Mouse (Mus musculus): Measurements from ENCODE around the gene Casp9. TPM values are rescaled to one million over a fixed set of nuclear protein-coding genes. Genes with fewer than 3 reads are reported as not detected.
"Not testable (repeated sequence)": the region's sequence is repeated elsewhere in the genome, so short reads cannot be mapped to it uniquely, and the experiment has no call there.

Casp9 gene
- 1 to 10 TPM; 6.9 to 7.4 TPM for polyA plus RNA-seq (2017; shearing (Covaris generic))

DNA sequence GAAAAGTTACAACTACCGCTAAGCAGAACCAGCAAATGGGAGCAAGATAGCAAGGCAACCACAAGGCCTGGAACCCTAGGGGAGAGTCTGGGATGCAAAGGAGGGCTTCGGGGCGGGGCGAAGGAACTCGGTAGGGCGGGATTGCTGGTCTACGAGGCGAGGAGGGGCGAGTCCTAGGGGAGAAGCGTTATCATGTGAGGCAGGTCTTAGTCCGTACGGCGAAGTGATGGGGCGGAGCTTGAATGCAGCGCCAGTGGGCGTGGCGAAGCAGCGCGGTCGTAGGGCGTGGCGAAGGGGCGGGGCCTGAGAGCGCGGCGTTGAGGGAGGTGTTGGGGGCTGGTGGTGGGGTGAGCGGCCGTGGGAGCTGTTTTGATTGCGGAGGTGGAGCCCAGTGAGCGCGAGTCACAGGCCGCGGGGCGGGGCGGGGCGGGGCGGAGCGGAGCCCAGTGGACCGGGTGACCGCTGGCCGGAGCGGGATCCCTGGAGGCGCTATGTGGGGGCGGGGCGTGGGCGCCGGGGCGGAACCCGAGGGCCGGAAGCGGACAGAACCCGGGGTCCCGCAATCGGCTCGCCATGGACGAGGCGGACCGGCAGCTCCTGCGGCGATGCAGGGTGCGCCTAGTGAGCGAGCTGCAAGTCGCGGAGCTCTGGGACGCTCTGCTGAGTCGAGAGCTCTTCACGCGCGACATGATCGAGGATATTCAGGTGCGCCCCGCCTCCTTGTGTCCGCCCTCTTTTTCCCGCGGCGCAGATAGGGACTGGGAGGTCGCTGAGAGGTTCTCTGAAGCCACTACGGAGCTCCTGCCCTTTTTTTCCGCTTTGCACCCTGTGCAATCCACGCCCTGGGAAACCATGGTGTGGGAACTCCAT, at the start of gene Casp9:
Gene Casp9, plus strand, starts transcription at position 331 of the 870 bp plus-strand sequence.
- ATAC-seq: peak; percentile 69

- no peak for ATAC-seq
Measured at GRCm38 (mm10) chr4:141746578-141747346, 46.6 kb upstream of the Casp9 start, which contains the start of gene Agmat. Agmat (plus strand) TSS chr4:141746672.

GRCm38 (mm10) chr4:141749557-141749956, 43.9 kb upstream of the Casp9 start:
- no peak for ATAC-seq

- ATAC-seq: no peak
Measured at GRCm38 (mm10) chr4:141750826-141751225, 42.6 kb upstream of the Casp9 start.

DNA sequence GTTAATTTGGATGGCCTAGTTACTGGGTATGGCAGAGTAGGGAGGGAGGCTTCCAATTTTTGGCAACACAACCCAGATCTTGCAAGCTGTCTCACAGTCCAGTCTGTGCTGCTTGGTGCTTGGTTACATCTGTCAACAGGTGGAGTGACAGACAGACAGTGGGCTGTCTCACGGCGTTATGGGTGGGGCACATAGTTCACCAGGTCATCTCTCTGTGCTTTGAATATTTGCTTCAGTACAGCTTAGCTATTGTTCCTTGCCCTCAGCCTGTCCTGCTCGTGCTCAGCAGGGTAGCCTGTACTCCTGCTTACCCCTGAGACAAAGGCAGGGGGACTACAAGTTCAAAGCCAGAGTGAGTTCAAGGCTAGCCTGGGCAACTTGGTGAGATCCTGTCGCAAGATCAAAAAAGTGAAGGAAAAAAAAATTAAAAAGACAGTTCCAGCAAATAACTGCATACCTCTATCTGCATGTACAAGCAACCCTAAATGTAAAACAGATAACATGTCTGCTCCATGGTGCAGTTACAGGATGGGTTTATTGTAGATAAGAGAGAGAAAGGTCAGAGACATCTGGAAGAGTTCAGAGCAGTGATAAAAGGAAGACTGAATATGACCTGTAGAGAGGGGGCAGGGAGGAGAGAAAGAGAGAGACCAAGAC, 41.9 kb upstream of the Casp9 start:
- ATAC-seq: no peak

DNA sequence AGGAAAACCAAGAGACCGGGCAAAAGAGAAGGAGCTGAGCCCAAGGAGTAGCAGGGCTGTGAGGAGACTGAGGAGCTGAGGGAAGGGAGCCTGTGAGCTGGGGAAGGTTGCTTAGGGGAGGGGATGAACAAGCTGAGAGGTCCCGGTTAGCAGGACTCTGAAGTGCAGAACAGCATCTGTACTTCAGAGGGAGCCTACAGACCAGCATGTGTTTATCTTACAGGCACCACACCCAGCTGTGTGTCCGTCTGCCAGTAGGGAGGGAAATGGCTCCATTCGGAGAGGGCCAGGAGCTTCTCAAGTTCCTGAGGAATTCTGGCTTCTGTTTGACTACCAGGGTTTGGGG, 41.4 kb upstream of the Casp9 start:
- ATAC-seq: no peak

DNA sequence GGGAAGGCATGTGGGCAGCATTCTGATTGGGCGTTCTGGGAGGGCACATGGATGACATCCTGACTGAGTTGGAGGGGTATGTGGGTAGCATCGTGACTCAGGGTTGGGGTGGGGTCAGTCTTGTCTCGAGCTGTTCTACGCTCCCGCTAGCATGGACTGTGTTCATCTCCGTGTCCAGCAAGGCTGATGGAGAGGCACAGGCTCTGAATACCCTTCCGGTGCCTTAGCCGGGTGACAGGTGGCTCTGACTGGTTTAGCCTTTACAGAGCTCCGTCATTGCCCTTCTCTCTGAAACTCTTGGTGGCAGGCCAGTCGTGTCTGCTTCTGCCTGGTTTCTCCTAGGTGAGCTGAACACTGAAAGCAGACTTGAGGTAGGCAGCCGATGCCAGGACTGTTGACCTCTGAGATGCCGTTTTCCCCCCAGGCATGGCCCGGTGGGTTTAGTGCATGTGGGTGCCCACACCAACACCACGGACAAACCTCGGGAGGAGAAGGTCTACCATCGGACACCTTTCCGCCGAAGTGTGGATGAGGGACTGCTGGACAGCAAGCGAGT, 38.0 kb upstream of the Casp9 start:
- ATAC-seq: no peak

DNA sequence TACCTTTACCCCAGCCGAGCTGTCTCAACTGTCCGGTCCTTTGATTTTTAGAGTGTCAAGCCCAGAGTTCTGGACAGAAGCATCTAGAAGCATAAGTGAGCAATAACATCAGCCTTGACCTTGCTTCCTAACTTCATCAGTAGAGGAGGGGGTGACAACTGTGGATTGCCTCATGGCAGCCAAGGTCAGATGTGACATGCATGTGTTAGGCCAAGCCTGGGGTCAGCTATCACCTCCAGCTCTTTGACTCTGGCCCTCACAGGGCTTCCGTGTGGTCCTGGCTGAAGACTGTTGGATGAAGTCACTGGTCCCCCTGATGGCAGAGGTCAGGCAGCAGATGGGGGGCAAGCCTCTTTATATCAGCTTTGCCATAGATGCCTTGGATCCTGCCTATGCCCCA, 36.3 kb upstream of the Casp9 start:
- no peak for ATAC-seq

DNA sequence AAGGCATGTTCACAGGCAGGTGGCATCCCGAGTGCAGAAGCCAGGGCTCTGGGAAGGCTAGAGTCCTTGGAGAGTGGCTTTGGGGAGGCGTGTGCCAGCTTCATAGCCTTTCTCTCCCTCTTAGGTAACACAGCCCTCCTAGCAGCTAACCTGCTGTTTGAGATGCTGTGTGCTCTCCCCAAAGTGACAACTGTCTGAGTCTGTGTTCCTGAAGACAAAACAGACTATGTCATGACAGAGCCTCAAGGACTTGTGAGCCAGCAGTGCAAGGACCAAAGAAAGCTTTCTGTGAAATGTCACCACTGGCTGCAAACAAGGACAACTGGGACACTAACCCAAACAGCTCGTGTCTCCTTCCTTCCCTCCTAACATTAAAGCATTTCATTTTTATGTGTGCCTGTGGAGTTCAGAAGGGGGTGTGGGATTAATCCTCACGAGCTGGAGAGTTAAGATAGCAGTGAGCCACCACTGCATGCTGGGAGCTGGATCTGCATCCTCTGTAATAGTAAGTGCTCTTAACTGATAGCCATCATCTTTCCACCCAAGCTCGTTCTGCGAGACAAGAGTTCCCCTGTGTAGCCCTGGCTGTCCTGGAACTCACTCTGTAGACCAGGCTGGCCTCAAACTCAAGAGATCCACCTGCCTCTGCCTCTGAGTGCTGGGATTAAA, 34.4 kb upstream of the Casp9 start:
- ATAC-seq: no peak

GRCm38 (mm10) chr4:141760942-141761341, 32.5 kb upstream of the Casp9 start:
- ATAC-seq: no peak

DNA sequence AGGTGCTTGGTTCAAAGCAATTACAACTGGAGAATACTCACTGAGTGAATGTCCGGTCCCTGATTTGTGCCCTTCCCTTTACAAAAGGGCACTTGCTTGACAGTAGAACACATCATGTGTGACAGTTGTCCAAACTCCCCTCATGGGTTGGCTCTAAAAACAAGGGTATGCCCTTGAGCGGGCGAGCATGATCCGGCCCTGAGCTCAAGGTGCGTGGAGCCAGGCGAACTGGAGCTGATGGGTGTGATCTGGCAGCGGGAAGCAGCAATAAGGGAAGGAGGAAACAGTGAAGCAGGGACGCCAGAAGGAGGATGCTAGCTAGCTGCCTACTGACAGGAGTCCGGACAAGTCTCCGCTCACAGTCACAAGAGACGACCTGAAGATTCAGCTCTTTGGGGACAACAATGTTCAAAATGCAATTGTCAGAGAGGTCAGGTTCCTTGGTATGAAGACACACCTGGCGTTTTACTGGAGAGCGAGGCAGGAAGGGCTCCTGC, 31.3 kb upstream of the Casp9 start:
- ATAC-seq: no peak

- no peak for ATAC-seq
Measured at GRCm38 (mm10) chr4:141763476-141763875, 29.9 kb upstream of the Casp9 start.

DNA sequence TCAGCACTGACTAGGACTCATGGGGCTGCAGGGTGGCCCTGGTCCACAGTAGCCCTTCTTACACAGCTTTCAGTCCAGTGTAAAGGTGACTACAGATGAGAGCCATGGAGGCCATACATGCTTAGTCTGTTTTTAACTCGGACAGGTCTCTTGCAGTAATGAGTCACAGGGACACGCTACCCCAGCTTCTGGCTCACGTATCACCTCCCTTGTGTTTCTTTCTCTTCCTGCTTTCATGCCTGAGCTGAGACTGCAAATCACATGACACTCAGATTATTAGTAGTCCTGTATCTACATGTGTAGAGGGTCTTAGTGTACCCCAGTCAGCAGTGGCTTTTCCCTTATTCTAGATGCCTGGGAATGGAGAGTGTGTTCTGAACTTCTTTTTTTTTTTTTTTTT, 28.4 kb upstream of the Casp9 start:
- no peak for ATAC-seq

- ATAC-seq: no peak
Measured at GRCm38 (mm10) chr4:141766316-141766667, 27.1 kb upstream of the Casp9 start.

- ATAC-seq: no peak
Measured at GRCm38 (mm10) chr4:141766668-141767352, 26.6 kb upstream of the Casp9 start.

DNA sequence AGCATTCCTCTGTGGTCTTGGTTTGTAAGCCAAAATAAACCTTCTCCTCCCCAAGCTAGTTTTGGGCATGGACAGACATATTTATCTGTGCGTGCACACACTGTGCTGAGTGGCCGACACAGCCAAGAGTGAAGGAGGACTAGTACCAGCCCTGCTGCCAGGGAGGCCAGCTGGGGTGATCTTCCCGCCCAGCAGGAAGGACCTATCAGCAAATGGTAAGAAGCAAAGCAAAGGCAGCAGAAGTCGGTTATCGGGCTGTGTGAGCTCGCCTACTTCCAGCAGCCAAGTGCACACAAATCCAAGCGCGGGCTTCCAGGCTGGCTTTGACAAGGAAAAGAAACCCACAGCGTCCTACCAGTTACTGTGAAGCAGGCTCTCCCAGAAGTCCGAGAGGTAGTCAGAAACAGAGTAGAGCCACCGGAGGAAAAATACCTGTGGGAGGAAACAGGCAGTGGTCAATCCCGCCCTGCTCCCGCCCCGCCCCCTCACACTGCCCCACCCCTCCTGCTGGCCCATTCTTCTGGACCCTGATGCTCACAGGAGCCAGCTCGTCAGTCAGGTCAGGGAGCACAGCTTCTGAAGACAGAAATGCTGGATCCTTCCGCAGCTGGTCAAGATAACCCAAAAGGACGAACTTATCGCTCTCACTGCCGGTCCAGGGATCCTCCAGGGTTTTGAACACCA, 25.9 kb upstream of the Casp9 start:
- no peak for ATAC-seq

DNA sequence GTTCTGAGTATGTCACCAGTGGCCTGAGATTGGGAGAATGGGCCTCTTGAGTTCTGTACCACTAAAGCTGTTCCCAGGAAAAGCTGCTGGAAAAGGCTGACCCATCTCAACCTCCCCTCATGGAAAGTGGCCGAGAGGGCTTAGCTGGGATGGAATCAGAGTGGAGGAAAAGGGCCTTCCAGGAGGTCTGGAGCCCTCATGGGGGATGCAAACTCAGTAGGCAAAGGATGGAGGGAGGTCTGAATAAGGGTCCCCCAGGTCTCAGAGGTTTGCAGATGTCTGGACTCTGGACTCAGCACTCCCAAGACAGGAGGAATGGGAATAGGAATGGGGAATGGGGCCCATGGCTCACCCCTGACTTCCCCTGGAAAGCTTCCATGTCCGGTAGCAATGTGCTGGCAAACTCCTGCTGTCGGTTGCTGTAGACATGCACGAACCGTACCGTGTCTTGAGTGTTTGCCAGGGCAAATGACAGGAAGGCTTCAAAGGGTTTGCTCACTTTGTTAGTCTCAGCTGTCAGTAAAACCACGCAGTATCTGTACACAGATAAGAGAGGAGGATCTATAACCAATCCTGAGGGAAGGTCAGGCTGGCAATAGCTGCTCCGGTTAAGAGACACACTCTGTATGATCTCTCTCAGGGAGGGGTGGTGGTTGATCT, 23.8 kb upstream of the Casp9 start:
- ATAC-seq: no peak

DNA sequence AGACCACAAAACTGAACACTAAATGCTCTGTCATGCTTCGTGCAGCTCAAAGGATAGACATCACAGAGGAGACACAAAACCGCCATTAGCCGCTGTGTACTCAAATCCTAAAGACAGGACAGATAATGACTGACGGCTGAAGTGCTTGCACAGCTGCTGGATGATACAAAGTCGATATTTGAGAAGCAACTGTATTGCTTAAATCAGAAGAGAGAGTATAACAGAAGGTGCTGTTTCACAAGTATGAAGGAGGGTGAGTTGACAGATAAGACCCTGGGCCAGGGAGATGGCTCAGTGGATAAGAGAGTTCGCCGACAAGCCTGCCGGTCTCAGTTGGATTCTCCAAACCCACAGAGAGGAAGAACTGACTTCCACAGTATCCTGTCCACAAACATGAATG, 21.6 kb upstream of the Casp9 start:
- no peak for ATAC-seq

DNA sequence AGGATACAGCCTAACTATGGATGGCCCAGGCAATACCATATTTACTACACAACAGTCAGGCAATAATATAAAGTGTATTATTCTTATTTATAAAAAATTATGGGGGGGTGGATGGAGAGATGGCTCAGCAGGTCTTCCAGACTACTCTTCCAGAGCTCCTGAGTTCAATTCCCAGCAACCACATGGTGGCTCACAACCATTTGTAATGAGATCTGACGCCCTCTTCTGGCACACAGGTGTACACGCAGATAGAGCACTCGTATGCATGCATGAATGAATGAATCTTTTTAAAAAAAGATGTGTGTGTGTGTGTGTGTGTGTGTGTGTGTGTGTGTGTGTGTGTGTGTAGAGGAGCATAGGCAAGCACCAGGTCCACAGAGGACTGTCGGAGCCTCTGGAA, 20.4 kb upstream of the Casp9 start:
- not testable (repeated sequence) for ATAC-seq

- ATAC-seq: no peak
Measured at GRCm38 (mm10) chr4:141779828-141780227, 13.6 kb upstream of the Casp9 start.
